Mouse (Mus musculus) olfactory bulb, adult 2 months (tissue): ENCODE results near the gene Trio. TPM values are rescaled to one million over a fixed set of nuclear protein-coding genes. Genes with fewer than 3 reads are reported as not detected.
A peak's percentile ranks its signal among the peaks of the same experiment; 100 is the strongest.
"Not testable (repeated sequence)": the region's sequence is repeated elsewhere in the genome, so short reads cannot be mapped to it uniquely, and the experiment has no call there.

Experiments used
- H3K27ac ChIP-seq: fragments of 200-500 bp; 2 replicates; pipeline ENCODE4 v1.5.1; 2012; ENCODE audit warnings: low read depth, low read length; ENCODE audit not compliant: insufficient read depth
- H3K4me1 ChIP-seq: fragments of 200-500 bp; 2 replicates; pipeline ENCODE4 v1.6.1; 2012; ENCODE audit warnings: low read length; ENCODE audit not compliant: control insufficient read depth, insufficient read depth
- H3K4me3 ChIP-seq: fragments of 200-500 bp; 2 replicates; pipeline ENCODE4 v1.5.1; 2012; ENCODE audit warnings: mild to moderate bottlenecking, low read depth, low read length, moderate library complexity; ENCODE audit not compliant: insufficient read depth
- CTCF ChIP-seq: fragments of 200-500 bp; IDR thresholded peaks from 2 replicates; pipeline ENCODE4 v1.5.1; 2012; ENCODE audit warnings: low read depth, mild to moderate bottlenecking, low read length, moderate library complexity; ENCODE audit not compliant: insufficient read depth
- POLR2A ChIP-seq: fragments of 200-500 bp; IDR thresholded peaks from 2 replicates; pipeline ENCODE4 v1.6.1; 2012; ENCODE audit warnings: mild to moderate bottlenecking, low read depth, low read length, moderate library complexity; ENCODE audit not compliant: insufficient read depth
- WGBS: fragments of 180-500 bp; shearing (Covaris S2); methylation state at CpG from one replicate; pipeline ENCODE4 v1.1.7; 2018; 5-methylcytosine and 5-hydroxymethylcytosine counted together
- polyA plus RNA-seq: library from polyadenylated mRNA; stranded (reverse); fragments of >200 nt; gene quantifications from 2 replicates; pipeline ENCODE4 v1.2.4, GENCODE M21; 2012; ENCODE audit warnings: low replicate concordance; ENCODE audit not compliant: missing spikeins, insufficient read depth, insufficient read length

Trio gene
- polyA plus RNA-seq, 1 experiment = 76.4 TPM

DNA sequence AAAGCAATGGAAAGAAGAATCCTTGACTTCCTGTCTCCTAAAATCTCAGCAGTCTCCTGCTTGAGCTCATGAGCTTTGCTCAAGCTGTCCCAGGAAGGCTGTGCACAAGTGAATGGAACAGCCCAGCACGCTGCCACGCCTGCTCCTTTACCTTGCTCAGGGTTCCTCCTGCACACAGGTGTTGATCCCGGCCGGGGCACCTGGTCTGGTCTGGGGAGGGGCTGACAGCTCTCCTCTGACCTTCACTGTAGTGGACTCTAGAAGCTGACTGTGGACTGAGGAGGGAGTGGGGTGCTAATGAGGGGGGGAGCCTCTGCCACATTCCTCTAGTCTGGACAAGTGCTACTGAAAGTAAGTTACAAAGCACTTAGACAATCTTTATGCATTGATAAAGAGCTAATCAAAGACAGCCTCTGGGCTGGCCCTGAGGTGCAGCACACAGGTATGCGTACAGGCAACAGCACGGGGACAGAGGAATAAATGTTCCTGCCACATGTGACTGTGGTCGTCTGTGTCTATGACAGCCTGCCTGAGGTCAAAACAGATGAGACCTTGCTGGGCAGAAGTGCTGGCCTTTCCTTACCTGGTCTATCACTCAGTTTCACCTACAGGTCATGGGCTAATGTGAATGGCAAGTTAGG lies 167.3 kb downstream of the Trio start:
- no peak overlapping the region for H3K27ac ChIP-seq
- no peak overlapping the region for H3K4me3 ChIP-seq
- H3K4me1 ChIP-seq = peaks cover 33% of the 10 kb centered on the region
- 92% methylated on average over 7 of the region's 7 CpGs for WGBS
- TF ChIP-seq POLR2A (no peak), CTCF (no peak)

DNA sequence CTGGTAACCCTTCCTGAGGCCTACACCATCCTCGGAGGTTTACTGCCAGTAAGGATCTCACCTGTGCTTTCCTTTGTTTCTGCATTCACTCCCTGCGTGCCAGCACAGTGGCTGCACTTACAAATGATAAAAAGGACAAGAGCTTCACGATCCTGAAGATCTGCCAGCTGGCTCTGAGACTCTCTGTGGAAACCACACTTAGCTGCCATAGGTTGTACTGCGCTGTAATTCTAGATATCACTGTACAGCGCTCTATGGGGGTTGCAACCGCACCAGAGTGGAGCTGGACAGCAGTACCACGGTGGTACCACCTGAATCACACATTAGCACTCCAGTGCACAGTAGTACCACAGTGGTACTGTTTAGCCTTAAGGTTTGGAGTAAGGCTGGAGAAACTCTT lies 168.4 kb downstream of the Trio start:
- TF ChIP-seq CTCF (no peak), POLR2A (no peak)
- H3K27ac ChIP-seq = no peak overlapping the region
- H3K4me3 ChIP-seq = no peak overlapping the region
- 66% methylated on average over 7 of the region's 7 CpGs for WGBS
- H3K4me1 ChIP-seq = peaks cover 33% of the 10 kb centered on the region

DNA sequence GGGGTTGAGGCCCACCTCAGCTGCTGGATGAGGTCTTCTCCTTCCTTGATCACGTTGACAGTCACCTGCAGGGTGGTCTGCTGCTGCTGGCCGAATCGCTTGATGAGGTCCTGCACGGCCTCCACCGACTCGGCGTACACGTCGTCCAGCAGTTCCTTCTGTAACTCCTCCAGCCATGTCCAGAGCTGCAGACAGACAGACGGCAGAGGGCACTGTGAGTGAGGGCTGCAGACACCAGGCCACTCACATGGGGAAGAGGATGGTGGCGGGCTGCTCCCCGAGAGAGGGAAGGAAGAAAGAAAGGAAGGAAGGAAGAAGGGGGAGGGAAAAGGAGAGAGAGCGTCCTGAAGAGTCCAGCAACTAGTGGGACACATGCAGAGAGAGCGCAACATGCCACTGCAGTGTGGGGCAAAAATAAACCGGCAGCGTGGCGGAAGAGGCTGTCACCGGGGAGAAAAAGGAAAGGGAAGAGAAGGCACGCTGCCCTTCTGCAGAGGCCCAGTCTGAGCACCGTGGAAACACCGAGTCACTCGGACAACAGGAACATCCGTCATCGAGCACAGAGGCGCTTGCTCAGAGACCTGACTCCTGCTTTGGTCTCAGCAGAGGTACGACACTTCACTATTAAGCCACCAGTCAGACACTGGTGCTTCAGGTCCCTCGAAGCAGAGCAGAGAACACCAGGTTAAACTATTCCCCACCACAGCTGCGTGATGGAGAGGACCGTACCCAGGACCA lies 169.4 kb downstream of the Trio start:
- no peak for TF ChIP-seq POLR2A
- TF ChIP-seq CTCF = no peak
- 59% methylated on average over 29 of the region's 29 CpGs for WGBS
- peaks cover 34% of the 10 kb centered on the region for H3K4me1 ChIP-seq
- no peak overlapping the region; the same call in 1 of the 2 replicates for H3K4me3 ChIP-seq
- H3K27ac ChIP-seq = no peak overlapping the region

DNA sequence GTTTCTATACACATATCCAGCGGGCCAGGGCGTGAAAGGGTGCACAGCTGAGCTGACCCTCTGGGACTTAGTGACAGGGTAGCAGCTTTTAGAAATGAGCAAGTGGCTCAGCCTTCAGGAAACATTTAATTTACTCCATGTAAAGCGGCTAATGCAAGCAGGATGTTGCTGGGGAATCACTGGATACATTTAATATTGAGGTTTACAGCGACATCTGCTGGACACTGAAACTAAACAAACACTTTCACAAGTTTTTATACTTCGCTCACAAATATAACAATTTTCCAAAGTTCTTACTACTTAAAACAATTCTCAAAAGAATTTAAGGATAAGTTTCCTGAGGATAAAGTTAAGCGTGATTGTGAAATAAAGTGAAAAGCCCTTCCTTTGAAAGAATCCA lies 174.3 kb downstream of the Trio start:
- TF ChIP-seq CTCF (no peak), POLR2A (no peak)

DNA sequence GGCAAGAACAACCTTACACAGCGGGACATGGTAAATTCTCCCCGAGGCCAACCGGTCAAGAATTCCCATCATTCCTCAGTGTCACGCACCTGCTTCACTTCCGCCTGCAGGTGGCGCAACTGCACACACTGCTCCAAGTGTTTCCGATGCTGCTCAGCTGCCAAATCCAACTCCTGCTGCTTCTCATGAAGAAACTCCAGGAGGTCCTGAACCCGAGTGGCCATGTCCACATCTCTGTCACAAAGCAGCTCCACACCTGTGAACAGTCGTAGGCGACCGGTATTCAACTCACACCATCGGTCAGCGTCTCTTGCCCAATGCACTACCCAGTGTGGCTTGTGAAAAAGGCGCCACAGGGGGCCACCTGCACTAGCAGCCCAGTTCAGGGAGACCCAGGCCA lies 174.7 kb downstream of the Trio start:
- TF ChIP-seq CTCF (peak; percentile 46), POLR2A (no peak)
- Histone ChIP-seq H3K27ac (no peak overlapping the region), H3K4me3 (no peak overlapping the region), H3K4me1 (peaks cover 29% of the 10 kb centered on the region)
- 80% methylated on average over 14 of the region's 14 CpGs for WGBS

More for the DNA sequence above, 174.3 kb downstream of the Trio start:
- peaks cover 33% of the 10 kb centered on the region for H3K4me1 ChIP-seq
- no peak overlapping the region for H3K27ac ChIP-seq
- H3K4me3 ChIP-seq = no peak overlapping the region
- 69% methylated on average over 6 of the region's 6 CpGs for WGBS

DNA sequence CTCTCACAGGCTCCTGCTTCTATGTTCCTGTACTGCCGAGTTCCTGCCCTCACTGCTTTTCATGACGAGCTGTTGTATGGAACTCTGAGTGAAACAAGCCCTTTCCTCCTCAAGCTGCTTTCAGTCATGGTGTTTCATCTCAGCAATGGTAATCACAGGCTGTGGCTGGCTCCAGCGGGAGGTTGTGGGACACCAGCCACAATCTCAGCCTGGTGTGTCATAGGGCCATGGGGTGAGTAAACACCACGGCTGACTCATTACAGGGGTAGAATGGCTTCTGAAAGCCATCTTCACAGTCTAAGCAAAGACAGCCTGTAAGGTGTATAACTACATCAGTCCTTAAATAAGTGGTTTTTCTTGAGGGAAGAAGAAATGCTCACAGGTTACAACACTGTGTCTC lies 175.7 kb downstream of the Trio start:
- peak overlapping the region; percentile 33; the same call in 1 of the 2 replicates for H3K27ac ChIP-seq
- 47% methylated on average over 4 of the region's 4 CpGs for WGBS
- H3K4me1 ChIP-seq = peaks cover 22% of the 10 kb centered on the region
- TF ChIP-seq POLR2A (no peak), CTCF (no peak)
- H3K4me3 ChIP-seq = no peak overlapping the region

DNA sequence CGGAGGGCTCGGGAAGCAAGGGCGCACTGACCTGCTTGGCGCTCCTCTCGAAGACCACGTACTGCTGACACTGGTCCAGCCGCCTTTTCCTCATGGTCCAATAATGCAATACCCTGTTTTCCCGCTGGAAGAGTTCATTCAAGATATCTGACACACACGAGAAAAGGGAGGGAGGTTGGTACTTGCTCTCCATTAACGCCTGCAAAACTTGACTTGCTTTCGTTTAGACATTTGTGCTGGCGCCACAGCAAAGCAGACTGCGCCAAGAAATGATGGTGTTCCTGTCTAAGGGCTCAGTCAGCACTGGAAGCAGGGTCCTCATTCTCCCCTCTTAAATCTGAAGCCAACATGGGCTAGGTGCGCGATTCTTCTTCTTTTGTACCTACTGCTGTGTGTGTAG lies 184.0 kb downstream of the Trio start:
- no peak for TF ChIP-seq POLR2A
- TF ChIP-seq CTCF = no peak
- Histone ChIP-seq H3K4me3 (no peak overlapping the region), H3K4me1 (0 out of 2 replicates have a peak, but pooled peaks cover 3% of the 10 kb centered on the region), H3K27ac (no peak overlapping the region)
- WGBS = 75% methylated on average over 15 of the region's 15 CpGs

DNA sequence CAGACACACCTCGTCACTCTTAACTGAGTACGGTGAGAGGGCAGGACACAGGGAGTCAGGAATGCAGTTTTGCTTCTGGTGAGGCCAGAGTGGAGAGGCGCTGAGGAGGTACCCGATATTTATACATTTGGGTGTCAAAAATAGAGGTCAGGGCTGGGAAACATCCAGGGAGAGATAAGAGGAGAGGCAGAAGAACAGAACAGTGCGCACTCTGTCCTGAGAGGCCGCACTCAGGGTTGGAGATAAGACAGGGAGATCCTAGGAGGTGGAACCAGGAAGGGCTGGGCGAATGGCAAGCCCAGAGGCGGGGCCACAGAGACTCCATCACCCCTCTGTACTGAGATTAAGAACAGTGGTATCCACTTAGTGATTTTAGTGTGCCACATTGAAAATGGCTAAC lies 185.1 kb downstream of the Trio start:
- H3K27ac ChIP-seq = no peak overlapping the region
- H3K4me3 ChIP-seq = no peak overlapping the region
- WGBS = 91% methylated on average over 8 of the region's 8 CpGs
- no peak for TF ChIP-seq POLR2A
- no peak for TF ChIP-seq CTCF
- 0 out of 2 replicates have a peak, but pooled peaks cover 3% of the 10 kb centered on the region for H3K4me1 ChIP-seq

DNA sequence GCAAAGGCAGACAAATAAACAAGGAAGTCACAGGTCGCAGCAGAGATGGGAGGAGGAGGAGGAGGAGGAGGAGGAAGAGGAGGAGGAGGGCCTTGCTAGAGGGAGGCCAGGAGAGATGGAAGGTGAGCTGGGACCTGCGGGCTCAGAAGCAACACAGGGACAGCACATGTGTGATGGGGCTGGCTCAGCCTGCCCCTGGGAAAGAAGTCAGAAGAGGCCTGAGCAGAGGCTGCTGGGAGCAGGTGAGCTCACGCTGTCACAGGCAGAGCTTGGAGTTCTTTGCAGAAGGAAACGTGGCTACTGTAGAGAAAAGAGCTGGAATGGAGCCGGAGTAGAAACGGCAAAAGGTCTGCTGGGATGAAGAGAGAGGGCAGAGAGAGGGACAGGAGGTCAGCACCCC lies 185.5 kb downstream of the Trio start:
- Histone ChIP-seq H3K4me3 (no peak overlapping the region), H3K4me1 (0 out of 2 replicates have a peak, but pooled peaks cover 3% of the 10 kb centered on the region), H3K27ac (no peak overlapping the region)
- 79% methylated on average over 6 of the region's 6 CpGs for WGBS
- TF ChIP-seq CTCF (no peak), POLR2A (no peak)

DNA sequence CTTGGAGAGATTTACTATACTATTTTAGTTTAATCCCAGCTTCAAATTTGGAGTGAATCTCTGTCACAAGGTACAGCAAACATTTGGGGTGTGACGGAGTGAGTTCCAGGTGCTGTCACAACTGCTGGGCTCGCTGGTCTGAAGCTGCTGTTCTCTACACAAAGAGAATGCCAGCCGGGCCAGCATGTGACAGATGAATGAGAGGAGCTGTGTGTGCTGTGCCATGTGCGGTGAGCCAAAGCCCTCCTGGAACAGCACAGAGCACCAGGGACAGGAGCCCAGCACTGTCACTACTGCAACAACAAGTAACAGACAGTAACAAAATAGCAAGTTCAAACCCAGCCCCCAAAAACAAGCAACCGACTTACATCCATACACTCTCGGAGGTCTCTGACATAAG lies 194.0 kb downstream of the Trio start:
- TF ChIP-seq POLR2A = no peak
- no peaks in the 10 kb centered on the region for H3K4me1 ChIP-seq
- WGBS = 59% methylated on average over 6 of the region's 6 CpGs
- no peak overlapping the region for H3K27ac ChIP-seq
- no peak overlapping the region for H3K4me3 ChIP-seq

DNA sequence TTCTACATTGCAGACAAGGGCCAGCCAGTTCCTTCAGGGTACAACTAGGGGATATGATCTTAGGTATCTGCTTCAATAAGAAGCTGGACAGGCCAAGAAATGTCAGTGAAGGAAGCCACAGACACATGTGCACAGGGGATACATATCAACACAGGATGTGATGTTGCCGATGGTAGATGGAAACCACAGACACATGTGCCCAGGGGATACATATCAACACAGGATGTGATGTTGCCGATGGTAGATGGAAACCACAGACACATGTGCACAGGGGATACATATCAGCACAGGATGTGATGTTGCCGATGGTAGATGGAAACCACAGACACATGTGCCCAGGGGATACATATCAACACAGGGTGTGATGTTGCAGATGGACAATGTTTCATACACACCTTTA lies 197.8 kb downstream of the Trio start:
- H3K4me1 ChIP-seq, H3K4me3 ChIP-seq, H3K27ac ChIP-seq: not testable (repeated sequence)
- WGBS = 86% methylated on average over 3 of the region's 3 CpGs
